Mouse (Mus musculus) cerebellum, postnatal 4 days (tissue): ENCODE data around the gene Mpo.

Experiments used
- DNase-seq, 2 experiments: peaks; one replicate each; pipeline ENCODE4 v3.0.0; 2022; ENCODE audit warnings: low spot score in 2 of 2, mixed read lengths in 1 of 2

The Mpo gene

DNA sequence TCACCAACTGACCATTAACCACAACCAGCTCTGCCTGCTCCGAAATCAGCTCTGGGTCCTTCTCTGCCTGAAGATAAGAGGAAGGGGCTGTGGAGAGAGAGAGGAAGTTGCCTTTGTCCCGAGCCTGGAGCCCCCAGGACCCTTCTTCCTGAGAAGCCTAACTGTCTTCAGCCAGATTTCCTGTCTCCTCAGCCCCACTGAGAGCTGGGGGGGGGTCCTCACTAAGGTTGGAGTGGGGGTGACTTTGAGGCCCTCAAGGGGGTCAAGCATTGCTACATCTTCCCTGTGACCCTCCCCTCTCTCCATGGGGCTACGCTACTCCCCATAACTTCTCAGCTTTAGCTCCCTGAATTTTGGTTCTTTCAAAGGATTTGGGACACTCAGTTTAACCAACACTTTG is at the start of gene Mpo:
Gene Mpo (plus strand): TSS at position 122 of the 400 bp plus-strand sequence.
- DNase-seq, result no peak

DNA sequence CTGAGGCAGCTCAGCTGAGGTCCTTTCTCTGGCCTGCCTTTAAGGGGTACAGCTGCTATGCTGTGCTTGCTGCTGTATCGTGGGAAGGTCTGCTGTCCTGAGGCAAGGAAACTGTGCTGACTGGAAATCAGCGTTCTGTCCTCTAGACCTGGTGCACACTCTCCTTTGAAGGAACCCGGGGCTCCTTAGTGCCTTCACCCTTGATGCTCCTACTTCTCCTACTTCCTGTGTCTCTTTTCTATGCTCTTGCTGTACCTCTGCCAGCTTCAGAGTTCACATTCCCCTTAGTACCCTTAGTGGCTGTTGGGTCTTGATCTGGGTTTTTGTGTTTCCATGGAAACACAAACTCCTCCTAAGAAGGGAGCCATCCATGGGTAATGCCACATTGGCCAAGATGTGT is 49.7 kb upstream of the Mpo start:
- DNase-seq, result no peak

DNA sequence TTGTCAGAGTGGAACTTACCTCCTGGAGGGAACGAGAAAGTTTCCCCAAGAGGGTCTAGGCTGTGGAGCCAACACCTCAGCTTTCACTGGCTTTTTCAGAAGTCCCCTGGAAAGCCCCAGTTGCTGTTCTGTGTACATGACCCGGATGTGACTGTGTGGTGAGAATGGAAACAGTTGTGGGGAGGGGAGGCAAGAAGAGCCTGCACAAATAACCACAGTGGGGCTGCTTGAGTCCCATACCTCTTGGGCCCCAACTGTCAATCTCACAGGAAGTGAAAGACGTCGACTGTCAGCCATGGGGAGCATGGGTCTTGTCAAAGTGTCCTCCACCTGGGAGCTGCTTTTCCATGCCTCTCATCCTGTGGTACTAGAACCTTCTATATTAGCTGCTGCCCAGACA is 48.4 kb upstream of the Mpo start:
- no peak for DNase-seq

DNA sequence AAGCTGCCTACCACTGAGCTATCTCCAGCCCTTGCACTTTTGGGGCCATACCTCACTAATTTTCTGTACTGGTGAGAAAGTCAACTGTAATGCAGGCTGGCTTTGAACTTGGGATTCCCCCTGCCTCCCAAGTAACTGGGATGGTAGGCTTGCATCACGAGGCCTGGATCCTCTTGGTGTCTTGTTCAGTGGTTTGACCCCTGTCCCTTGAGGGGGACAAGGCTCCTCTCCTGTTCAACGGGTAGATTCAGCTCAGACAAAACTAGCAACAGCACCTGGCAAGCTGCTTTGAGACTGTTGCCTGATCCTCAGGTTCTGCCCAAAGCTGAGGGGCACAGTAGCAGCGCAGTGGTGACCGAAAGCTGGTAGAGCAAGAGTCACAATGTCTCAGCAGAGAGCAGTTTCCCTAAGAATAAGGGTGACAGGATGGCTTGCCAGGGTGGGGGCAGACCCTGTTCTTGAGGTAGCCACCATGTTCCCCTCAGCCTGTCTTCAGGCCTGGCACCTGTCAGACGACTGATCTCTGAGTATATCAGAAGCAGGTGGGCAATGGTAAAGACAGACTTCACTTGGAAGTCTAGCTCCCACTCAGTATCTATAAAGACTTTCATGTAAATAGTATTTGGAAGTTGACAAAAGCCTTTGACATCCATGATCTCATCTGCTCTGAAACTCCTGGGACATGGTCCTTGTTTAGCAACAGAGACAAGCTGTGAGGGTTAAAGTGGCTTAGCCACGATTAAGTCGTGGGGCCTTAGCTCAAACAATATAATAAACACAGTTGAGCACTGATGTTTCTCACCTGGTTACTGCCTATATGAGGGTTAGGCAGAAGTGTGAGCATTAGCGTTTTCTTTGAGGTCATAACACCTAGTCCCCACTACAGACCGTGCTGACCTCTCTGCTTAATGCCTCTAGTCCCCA is 47.5 kb upstream of the Mpo start:
- no peak for DNase-seq

DNA sequence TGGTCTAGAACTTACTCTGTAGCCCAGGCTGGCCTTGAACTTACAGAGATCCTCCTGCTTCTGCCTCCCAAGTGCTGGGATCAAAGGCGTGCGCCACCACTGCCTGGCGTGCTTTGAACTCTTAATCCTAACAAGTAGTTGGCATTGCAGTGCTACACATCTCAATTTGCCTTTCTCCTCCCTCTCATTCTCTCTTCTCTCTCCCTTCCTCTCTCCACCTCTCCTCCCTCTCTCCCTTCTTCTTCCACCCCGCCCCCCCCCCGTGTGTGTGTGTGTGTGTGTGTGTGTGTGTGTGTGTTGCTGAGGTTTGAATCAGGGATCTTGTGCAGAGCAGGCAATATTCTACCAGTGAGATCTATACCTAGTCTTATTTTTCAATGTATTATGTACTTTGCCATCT is 46.1 kb upstream of the Mpo start:
- DNase-seq, result no peak

DNA sequence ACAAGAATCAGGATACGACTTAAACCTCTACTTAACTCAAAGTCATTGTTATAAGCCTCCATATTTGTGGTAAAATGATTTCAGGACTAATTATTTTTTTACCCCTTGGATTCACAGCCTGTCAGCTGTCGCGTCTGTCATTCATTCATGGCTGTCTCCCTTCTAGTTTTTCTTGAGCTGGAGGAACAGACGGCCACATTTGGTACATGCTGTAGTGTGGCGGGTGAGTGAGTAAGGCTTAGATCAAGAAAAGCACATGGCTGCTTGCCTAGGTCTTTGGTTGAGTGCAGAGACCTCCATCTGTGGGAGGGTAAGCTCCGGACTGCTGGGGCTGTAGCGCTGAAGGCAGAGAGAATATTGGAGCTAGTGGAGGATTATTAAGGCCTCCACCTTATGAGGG is 45.7 kb upstream of the Mpo start:
- DNase-seq, result no peak

DNA sequence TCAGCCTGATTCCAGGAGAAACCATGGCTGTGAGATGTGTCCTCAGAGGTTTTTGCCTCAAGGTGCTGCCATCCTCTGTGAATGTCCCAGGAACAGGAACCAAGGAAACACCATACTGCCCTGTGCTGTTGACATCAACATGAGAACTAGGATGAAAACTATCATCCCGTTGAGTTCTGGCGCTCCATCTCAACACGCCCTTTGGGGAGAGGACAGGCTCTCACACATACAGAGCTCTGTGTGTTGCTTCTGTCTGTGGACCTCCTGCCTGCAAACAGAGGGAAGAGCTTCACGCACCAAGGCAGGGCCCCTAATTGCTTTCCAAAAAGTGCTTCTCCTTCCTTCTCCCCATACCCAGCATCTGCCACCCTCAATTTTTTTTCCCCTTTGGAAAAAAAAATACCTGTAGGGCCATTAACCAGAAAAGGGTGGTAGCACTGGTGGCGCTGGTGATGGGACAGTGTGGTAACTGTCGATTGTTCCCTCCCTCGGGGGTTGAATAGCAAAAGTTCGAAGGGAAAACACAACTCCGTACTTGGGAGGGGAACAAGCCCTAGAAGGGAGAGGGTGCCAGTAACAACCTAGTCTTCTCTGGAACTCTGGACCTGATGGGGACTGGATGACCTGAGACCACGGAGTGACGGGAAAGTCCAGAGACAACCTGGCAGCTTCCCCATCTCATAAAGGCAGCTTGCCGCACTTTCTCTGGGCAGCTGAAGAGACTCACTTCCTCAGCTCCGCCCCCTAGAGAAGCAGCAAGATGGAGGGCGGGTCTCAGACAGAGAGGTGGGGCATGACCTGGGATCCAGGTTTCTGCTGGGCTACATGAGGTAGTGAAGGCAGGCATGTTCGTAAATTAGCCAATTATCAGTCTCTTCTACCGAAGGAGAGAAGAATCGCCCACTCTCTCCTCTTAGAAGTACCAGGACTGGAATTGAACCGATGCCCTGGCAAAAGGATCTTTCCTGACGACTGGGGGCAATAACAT is 45.0 kb upstream of the Mpo start:
- no peak for DNase-seq

DNA sequence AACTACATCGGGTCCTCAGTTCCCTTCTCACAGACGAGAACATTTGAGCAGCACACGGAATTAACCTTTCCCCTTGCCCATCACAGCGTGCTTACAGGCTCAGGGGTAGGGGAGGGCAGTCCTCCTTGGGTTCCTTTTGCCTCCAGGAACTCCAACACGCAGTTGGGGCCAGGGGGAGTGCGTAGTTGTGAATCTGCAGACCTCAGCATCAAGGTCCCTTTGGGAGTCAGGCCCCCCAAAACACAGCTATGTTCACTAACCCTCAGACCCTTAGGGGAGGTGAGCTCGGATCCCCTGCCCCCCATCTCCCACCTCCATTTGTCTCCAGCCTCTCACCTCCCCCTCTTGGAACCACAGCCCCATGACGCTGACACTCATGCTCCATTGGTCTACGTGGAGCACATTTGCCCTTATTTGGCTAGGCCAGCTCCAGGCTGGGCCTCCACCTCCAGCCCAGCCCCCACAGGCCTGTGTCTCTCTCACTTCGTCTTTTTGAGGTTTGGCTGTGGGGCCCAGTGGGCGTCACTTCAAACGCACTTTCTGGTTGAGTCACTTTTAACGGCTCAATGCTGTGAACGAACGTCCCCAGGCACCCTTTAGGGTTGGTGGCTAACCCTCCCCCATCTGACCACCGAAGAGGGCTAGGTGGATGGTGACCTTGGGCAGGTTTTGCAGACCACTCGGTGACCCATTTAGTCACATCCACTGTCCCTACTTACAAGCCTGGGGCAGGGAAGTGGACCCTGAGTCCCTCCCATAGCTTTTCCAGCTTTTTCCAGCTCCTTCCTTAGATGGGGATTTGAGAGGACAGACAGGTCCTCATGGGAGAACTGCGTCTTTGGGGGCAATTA is 44.0 kb upstream of the Mpo start:
- no peak for DNase-seq

DNA sequence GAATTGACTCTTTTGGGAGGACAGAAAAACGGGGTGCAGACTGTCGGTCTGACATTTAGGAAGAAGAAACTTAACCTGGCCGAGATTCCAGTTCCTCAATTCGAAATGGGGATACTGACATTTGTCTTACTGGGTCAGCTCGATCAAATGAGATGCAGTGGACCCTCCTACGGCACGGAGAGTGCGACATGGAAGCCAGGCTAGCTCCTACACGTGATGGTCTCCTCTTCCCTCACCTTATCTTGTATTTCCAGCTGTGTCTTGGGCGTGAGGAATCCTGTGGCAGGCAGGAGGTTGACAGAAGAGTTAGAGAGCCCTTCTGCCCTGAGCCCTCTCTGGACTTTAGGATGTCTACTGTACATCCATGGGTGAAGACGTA is 43.3 kb upstream of the Mpo start:
- no peak for DNase-seq

DNA sequence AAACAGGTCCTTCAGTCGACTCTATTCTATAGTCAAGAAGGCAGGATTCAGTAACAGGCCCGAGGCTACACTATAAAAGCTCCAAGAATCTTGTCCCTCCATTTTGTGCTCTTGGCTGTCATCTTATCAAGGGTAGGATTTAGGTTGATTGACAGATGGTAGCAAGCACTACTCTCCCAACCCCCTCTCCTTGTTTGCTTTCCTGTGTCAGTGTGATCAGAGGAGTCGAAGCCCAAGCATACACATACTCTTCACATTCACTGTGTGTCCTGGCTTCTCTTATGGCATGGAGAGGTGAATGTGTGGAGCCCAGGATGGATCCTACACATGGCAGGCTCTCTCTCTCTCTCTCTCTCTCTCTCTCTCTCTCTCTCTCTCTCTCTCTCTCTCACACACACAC is 42.9 kb upstream of the Mpo start:
- no peak for DNase-seq

DNA sequence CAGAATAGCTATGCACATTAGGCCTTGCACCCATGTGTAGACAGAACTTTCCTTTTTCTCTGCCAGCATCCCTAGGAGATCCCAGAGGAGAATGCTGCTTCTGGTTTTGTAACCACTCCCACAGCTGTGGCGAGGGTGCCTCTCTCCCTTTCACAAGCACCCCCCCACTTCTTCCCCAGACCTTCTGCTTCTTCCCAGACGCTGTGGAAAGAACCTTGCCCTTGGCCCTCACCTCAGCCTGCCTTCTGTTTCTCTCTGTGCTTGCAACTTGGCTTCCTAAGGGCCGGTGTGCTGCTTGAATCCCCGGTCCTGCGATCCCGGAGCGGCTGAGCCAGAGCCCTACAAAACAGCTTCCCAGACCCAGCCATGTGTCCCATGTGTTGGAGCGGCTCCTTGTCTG is 42.4 kb upstream of the Mpo start:
- DNase-seq, result no peak

DNA sequence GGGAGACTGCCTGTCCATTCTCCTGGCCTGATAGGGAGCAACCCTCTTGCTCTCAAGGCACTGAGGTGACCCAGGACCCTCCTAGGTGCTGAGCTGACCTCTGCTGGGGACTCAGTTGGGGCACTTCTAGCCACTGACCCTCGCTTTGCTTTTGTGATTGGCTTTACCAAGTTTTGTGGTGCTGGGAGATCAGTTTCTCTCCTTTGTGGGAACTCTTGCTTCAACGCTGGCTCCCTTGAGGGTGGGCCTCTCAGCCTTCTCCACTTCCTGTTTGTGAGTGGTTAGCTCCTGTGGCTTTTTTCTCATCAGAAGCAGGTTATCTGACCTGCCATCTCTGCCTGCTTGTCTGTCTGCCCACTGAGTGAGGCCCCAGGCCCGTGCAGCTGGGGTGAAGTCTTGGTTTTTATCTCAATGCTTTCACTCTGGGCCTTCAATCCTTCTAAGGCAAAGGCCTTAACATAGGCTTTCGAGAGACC is 41.9 kb upstream of the Mpo start:
- DNase-seq, result no peak

DNA sequence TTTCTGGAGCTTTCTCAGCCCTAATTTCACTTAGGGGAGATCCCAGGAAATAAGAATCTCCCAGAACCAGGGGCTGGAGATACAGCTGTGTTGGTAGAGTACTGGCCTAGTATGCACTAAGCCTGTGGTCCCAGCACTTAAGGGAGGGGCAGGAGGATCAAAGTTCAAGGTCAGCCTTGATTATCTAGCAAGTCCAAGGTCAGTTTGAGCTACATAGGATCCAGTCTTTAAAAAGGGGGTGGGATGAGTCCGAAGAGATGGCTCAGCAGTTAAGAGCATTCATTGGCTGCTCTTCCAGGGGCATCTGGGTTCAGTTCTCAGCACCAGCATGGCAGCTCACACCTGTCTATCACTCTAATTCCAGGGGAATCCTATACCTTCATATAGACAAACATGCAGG is 41.1 kb upstream of the Mpo start:
- DNase-seq, result no peak

DNA sequence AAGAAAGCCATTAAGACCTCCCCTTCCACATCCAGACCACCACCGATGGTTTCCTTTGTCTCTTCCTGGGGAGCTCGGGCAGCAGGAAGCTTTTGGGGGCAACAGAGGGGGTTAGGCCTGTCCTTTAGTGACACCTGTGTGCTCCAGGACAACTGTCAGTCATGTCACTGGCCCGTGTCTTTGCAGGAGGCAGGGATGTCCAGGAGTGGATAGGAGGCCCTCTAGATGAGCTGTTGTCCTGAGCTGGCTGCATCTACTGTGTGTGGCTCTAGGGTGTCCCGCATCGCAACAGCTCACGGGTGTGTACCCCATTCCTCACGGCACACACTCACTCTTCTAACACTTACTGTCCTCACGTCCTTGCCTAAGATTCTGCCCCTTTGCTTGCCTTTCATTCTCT is 40.1 kb upstream of the Mpo start:
- no peak for DNase-seq

DNA sequence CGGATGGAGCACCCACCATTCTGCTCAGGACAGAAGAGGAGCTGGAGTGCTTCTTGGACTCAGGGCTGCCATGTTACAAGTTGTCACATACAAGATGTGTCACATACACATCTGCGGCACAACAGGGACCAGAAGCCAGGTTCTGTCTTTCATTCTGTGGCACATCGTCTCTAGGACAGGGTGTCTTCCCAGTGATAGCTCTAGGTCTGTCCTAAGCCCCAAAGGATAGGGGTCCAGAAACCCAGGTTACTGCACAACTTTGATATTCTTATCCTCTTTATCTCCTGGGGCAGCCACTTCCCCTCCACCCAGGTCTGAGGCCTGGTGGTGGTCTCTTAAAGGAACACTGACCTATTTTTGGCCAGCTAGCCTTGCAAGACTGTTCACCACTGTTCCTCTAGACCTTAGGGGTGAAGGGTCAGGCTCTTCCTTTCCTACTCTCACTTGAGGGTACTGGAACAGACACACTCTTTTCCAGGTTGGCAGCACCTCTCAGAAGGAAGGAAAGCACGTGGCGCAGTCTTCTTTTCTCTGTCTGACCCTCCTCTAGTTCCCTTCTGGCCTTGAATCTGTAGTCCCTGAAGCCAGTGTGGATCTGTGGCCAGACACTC is 39.4 kb upstream of the Mpo start:
- no peak for DNase-seq

DNA sequence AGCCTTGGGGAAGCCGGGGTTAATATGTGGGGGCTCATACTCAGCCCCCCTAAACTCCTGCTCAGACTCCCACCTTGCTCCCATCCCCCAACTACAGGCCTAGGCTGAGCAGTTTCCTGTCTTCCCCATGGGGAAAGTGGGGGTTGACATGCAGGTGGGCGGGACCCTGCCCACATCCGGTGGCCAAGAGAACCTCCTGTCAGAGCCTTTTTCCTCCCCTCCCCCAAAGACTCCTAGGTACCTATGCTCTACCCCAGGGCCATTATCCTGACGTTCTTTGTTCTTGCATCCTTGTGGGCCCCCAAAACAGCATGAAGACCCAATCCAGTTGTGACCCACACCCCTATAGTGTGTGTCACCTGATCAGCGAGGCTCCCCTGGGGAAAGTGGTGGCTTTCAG is 38.8 kb upstream of the Mpo start:
- no peak for DNase-seq

DNA sequence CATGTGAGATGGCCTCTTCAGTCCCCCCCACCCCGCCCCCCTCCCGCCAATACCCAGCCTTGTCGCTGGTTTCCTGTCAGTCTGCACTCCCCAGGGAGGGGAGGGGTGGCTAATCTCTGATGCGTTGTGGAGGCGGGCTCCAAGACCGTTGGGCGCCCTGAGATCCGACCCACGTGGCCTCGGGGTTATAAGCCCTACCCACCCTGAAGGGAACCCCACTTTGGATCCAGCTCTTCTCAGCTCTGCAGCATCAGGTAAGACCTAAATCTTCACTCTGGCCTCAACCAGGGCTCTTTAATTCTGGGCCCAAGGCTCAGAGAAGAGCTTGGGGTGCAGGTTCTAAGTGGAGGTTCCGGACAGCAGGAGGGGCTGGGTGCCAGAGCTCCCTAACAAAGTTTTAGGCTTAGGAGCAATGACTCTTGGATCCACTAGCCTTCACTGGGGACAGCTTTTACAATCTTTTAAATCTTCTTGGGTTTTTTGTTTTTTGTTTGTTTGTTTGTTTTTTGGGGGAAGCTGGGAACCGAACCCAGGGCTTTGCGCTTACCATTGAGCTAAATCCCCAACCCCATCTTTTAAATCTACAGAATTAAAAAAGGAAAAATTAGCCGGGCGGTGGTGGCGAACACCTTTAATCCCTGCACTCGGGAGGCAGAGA is 37.9 kb upstream of the Mpo start:
- no peak for DNase-seq

DNA sequence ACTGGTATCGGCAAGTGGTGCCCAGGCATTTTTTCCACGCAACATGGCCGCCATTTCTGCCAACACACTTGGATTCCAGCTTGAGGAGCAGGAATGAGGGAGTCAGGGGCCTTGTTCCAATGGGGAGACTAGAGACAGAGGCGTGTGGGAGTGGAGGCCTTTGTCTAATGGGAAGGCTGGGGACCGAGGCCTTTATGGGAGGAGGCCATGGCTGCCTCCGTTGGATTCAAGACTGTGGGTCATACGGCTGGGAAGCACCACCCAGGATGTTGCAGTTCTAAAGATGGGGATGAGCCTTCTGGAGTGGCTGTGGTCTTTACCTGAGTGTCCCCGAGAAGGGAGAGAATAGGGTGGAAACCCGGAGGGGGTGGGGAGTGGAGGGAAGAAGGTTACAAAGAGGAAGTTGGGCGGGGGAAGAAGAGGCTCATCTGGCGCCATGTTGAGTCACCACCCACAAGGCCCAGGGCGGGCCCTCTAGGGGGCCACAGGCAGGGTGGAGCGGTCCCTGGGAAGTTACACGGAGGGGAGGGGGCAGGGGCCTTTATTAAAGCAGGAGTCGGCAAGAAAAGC is 37.0 kb upstream of the Mpo start:
- no peak for DNase-seq

DNA sequence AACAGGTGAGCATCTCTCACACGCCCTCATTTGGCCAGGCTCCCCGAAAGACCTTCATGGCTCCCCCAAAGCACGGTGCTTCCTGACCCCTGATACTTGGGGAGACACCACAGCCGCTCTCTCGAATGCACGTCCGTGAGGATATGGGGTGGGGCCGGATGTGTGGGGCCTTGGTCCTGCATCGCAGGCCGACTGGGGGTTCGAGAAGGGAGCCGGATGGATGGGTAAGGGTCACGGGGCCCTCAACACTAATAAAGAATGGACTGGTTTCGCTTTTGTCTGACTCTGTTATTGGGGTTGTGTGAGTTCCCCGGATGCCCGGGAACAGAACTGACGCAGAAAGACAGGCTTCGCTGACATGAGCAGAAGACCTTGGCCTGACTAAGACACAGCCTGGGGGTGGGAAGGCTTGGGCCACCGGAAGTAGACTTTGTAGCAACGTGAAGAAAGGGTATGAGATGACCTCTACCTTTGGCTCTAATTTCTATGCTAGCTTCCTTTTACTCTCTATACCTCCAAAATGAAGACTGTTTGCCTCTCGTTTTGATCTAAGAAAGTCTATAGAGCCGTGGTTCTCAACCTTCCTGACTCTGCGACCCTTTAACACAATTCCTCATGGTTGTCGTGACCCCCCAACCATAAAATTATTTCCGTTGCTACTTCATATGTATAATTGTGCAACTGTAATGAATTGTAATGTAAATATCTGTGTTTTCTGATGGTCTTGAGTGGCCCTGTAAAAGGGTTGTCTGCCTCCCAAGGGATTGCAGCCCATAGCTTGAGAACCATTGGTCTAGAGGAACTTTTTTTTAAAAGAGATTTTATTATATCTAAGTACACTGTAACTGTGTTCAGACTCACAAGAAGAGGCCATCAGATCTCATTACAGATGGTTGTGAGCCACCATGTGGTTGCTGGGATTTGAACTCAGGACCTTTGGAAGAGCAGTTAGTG is 36.1 kb upstream of the Mpo start:
- no peak for DNase-seq
